Mouse (Mus musculus): ENCODE results near the gene Gm45713. TPM values are rescaled to one million over a fixed set of nuclear protein-coding genes. Genes with fewer than 3 reads are reported as not detected.

Gene Gm45713
- polyA plus RNA-seq, 1 experiment from 2014 or later, result 0.20 TPM

DNA sequence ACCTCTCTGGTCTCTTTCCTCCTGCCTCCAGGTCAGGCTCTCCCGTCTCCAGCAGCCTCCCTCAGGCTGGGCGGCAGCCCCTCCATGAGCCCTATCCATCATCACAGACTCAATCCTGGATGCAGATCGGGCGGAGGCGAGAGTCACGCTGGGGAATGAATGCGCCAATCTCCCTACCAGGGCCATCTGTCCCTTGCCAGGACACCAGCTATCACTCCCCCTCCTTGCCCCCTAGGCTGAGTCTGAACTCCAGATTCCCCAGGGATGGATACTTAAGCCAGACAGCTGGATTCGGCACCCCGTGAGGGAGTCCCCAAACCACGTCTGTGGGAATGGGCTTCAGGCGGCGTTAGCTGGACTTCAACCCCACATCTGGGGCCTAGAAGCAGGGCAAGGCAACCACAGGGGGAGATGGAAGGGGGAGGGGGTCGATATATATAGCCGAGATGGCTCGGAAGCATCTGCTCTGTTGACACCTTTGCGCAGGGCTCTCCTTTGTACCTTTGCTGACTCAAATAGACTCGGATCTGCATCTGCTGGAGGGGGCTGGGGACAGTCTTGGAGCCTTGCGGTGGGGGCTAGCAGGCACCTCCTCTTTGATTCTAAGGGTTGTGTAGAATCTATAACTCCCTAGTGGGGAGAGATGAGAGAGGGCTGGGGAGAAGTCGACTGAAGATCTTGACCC is 31.9 kb upstream of the Gm45713 start:
- Histone ChIP-seq H3K9ac (replicated peaks; ENCODE audit: low read length) (no peak overlapping the region), H3K27me3 (ENCODE audit: control insufficient read depth, insufficient read depth, low read length) (peaks cover 71% of the 10 kb centered on the region), H3K27ac (replicated peaks; ENCODE audit: low read depth, low read length) (no peak overlapping the region), H3K36me3 (replicated peaks; ENCODE audit: control insufficient read depth, insufficient read depth, low read depth, low read length) (no peaks in the 10 kb centered on the region), H3K4me1 (ENCODE audit: control insufficient read depth, insufficient read depth, low read length) (no peaks in the 10 kb centered on the region; the same call in 1 of the 2 replicates), H3K9me3 (replicated peaks; ENCODE audit: control insufficient read depth, low read length) (peaks cover 15% of the 10 kb centered on the region), H3K4me2 (ENCODE audit: low read depth, low read length) (no peak overlapping the region), H3K4me3 (ENCODE audit: low read depth, low read length) (no peak overlapping the region)
- no peak for ATAC-seq (replicated peaks; ENCODE audit: insufficient number of reproducible peaks, low FRiP score, low TSS enrichment, low read depth)
- 2% methylated on average over 19 of the region's 19 CpGs for WGBS
- no peak for DNase-seq (ENCODE audit: low spot score)

DNA sequence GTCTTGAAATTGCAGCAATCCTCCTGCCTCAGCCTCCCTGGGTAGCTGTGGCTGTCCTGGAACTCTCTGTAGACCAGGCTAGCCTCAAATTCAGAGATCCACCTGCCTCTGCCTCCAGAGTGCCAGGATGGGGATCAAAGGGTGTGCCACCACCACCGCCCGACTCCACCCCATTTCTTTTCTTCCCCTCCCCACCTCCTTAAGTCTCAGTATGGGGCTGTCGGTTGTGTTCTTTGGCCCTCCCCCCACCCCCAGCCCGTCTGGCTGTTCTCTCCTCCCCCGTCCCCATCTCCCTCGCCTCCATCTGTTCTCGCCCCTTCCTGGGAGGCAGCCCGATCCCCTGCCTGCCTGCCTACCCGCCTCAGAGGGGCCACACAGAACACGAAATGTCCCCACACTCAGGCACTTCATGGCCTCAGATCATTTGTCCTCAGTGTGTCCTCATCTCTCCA is 30.9 kb upstream of the Gm45713 start:
- H3K27me3 ChIP-seq (ENCODE audit: control insufficient read depth, insufficient read depth, low read length), result peaks cover 72% of the 10 kb centered on the region
- DNase-seq (ENCODE audit: low spot score), result no peak
- no peak overlapping the region for H3K27ac ChIP-seq (replicated peaks; ENCODE audit: low read depth, low read length)
- H3K9me3 ChIP-seq (replicated peaks; ENCODE audit: control insufficient read depth, low read length), result peaks cover 15% of the 10 kb centered on the region
- H3K36me3 ChIP-seq (replicated peaks; ENCODE audit: control insufficient read depth, insufficient read depth, low read depth, low read length), result no peaks in the 10 kb centered on the region
- H3K4me1 ChIP-seq (ENCODE audit: control insufficient read depth, insufficient read depth, low read length), result peaks cover 4% of the 10 kb centered on the region; the same call in 1 of the 2 replicates
- 39% methylated on average over 9 of the region's 10 CpGs for WGBS
- H3K9ac ChIP-seq (replicated peaks; ENCODE audit: low read length), result no peak overlapping the region
- no peak overlapping the region for H3K4me2 ChIP-seq (ENCODE audit: low read depth, low read length)
- no peak overlapping the region for H3K4me3 ChIP-seq (ENCODE audit: low read depth, low read length)
- ATAC-seq (replicated peaks; ENCODE audit: insufficient number of reproducible peaks, low FRiP score, low TSS enrichment, low read depth), result no peak

DNA sequence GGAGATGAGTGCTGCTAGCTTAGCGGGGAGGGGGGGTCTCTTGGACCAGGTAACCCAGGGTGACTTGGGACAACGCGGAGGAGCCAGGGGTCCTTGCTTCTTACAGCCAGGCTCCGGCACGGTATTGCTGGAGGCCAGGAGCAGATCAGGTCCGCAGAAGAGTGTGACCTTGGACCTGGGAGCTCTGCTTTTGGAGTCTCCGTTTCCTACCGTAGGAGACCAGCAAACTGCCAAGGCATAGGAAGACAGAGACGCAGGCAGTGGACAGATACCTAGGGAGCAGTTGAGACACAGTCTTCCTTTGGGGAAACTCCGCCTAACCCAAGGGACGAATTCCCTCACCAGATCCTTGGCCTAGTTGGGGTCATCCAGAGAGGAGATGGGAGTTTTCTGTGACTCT is 29.7 kb upstream of the Gm45713 start:
- Histone ChIP-seq H3K36me3 (replicated peaks; ENCODE audit: control insufficient read depth, insufficient read depth, low read depth, low read length) (no peaks in the 10 kb centered on the region), H3K9ac (replicated peaks; ENCODE audit: low read length) (no peak overlapping the region), H3K4me3 (ENCODE audit: low read depth, low read length) (no peak overlapping the region), H3K4me1 (ENCODE audit: control insufficient read depth, insufficient read depth, low read length) (peaks cover 4% of the 10 kb centered on the region; the same call in 1 of the 2 replicates), H3K9me3 (replicated peaks; ENCODE audit: control insufficient read depth, low read length) (peaks cover 15% of the 10 kb centered on the region), H3K27me3 (ENCODE audit: control insufficient read depth, insufficient read depth, low read length) (peaks cover 69% of the 10 kb centered on the region), H3K27ac (replicated peaks; ENCODE audit: low read depth, low read length) (no peak overlapping the region), H3K4me2 (ENCODE audit: low read depth, low read length) (no peak overlapping the region)
- DNase-seq (ENCODE audit: low spot score), result no peak
- no peak for ATAC-seq (replicated peaks; ENCODE audit: insufficient number of reproducible peaks, low FRiP score, low TSS enrichment, low read depth)
- WGBS, result 43% methylated on average over 11 of the region's 11 CpGs

GRCm38 (mm10) chr7:45164833-45165232 is 28.8 kb upstream of the Gm45713 start:
- H3K4me1 ChIP-seq (ENCODE audit: control insufficient read depth, insufficient read depth, low read length), result peaks cover 4% of the 10 kb centered on the region; the same call in 1 of the 2 replicates
- H3K27me3 ChIP-seq (ENCODE audit: control insufficient read depth, insufficient read depth, low read length), result peaks cover 67% of the 10 kb centered on the region
- no peak overlapping the region for H3K4me3 ChIP-seq (ENCODE audit: low read depth, low read length)
- DNase-seq (ENCODE audit: low spot score) (no peak), ATAC-seq (replicated peaks; ENCODE audit: insufficient number of reproducible peaks, low FRiP score, low TSS enrichment, low read depth) (no peak)
- no peaks in the 10 kb centered on the region for H3K36me3 ChIP-seq (replicated peaks; ENCODE audit: control insufficient read depth, insufficient read depth, low read depth, low read length)
- peaks cover 10% of the 10 kb centered on the region for H3K9me3 ChIP-seq (replicated peaks; ENCODE audit: control insufficient read depth, low read length)
- H3K9ac ChIP-seq (replicated peaks; ENCODE audit: low read length), result no peak overlapping the region
- no peak overlapping the region for H3K4me2 ChIP-seq (ENCODE audit: low read depth, low read length)
- WGBS, result 68% methylated on average over 5 of the region's 5 CpGs
- H3K27ac ChIP-seq (replicated peaks; ENCODE audit: low read depth, low read length), result no peak overlapping the region

- no peaks in the 10 kb centered on the region; the same call in 1 of the 2 replicates for H3K36me3 ChIP-seq (replicated peaks; ENCODE audit: control insufficient read depth, insufficient read depth, low read depth, low read length)
- H3K27me3 ChIP-seq (ENCODE audit: control insufficient read depth, insufficient read depth, low read length), result peaks cover 60% of the 10 kb centered on the region
- peaks cover 1% of the 10 kb centered on the region for H3K9me3 ChIP-seq (replicated peaks; ENCODE audit: control insufficient read depth, low read length)
- DNase-seq (ENCODE audit: low spot score), result peak; percentile 50
- H3K4me2 ChIP-seq (ENCODE audit: low read depth, low read length), result peak within 1 kb of the TSS; percentile 57
- H3K4me1 ChIP-seq (ENCODE audit: control insufficient read depth, insufficient read depth, low read length), result peaks cover 4% of the 10 kb centered on the region; the same call in 1 of the 2 replicates
- WGBS, result 1% methylated on average over 33 of the region's 41 CpGs
- peak within 1 kb of the TSS; percentile 41 for H3K4me3 ChIP-seq (ENCODE audit: low read depth, low read length)
- H3K9ac ChIP-seq (replicated peaks; ENCODE audit: low read length), result peak within 1 kb of the TSS; percentile 39; the same call in 1 of the 2 replicates
- ATAC-seq (replicated peaks; ENCODE audit: insufficient number of reproducible peaks, low FRiP score, low TSS enrichment, low read depth), result no peak
- no peak within 1 kb of the TSS for H3K27ac ChIP-seq (replicated peaks; ENCODE audit: low read depth, low read length)
These were observed 27.9 kb upstream of the Gm45713 start, which contains the start of gene Slc17a7 for GRCm38 (mm10) chr7:45163735-45164490. TSS of gene Slc17a7 (plus strand) at chr7:45163949.

DNA sequence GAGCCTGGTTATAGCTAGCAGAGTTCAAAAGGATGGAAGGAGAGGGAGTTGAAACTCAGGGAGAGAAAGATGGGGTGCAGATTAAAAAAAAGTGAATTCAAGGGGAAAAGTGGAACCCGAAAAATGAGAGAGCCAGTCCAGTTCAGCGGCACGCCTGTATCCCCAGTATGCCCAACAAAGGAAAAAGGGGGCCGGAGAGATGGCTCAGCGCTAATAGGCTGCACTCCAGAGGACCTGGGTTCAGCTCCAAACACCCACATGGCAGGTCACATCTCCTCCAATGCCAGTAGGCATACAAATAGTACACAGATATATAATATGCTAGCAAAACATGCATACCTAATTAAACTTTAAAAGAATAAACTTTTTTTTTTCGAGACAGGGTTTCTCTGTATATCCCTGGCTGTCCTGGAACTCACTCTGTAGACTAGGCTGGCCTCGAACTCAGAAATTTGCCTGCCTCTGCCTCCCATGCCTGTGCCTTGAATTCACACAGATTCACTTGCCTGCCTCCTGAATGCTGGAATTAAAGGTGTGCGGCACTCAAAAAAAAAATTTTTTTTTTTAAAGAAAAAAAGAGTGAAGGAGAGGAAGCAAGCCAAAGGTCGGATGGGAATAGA is 27.1 kb upstream of the Gm45713 start:
- Histone ChIP-seq H3K27me3 (ENCODE audit: control insufficient read depth, insufficient read depth, low read length) (peaks cover 51% of the 10 kb centered on the region), H3K27ac (replicated peaks; ENCODE audit: low read depth, low read length) (no peak overlapping the region), H3K4me2 (ENCODE audit: low read depth, low read length) (no peak overlapping the region), H3K4me3 (ENCODE audit: low read depth, low read length) (no peak overlapping the region), H3K4me1 (ENCODE audit: control insufficient read depth, insufficient read depth, low read length) (peaks cover 4% of the 10 kb centered on the region; the same call in 1 of the 2 replicates), H3K9ac (replicated peaks; ENCODE audit: low read length) (no peak overlapping the region), H3K36me3 (replicated peaks; ENCODE audit: control insufficient read depth, insufficient read depth, low read depth, low read length) (no peaks in the 10 kb centered on the region; the same call in 1 of the 2 replicates), H3K9me3 (replicated peaks; ENCODE audit: control insufficient read depth, low read length) (no peaks in the 10 kb centered on the region; the same call in 1 of the 2 replicates)
- no peak for DNase-seq (ENCODE audit: low spot score)
- 76% methylated on average over 9 of the region's 9 CpGs for WGBS
- no peak for ATAC-seq (replicated peaks; ENCODE audit: insufficient number of reproducible peaks, low FRiP score, low TSS enrichment, low read depth)

DNA sequence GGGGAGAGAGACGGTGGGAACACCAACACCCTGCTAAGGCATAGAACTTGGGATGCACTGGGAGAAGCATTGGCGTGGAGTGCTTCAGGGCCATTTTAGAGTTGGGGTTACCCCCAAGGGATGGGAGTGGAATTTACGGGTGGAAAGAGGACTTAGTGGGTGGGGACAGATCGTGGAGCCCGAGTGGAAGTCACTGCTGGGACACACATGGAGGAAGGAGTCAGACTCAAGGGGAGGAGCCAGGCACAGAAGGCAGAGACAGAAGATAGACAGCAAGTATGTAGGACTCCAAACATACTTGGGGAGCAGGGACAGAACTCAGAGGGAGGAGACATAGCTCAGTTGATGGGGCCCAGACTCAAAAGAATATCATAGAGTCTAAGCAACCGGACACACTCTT is 26.5 kb upstream of the Gm45713 start:
- H3K4me1 ChIP-seq (ENCODE audit: control insufficient read depth, insufficient read depth, low read length), result peaks cover 4% of the 10 kb centered on the region; the same call in 1 of the 2 replicates
- H3K36me3 ChIP-seq (replicated peaks; ENCODE audit: control insufficient read depth, insufficient read depth, low read depth, low read length), result no peaks in the 10 kb centered on the region; the same call in 1 of the 2 replicates
- peak overlapping the region; percentile 50 for H3K4me2 ChIP-seq (ENCODE audit: low read depth, low read length)
- H3K27me3 ChIP-seq (ENCODE audit: control insufficient read depth, insufficient read depth, low read length), result peaks cover 46% of the 10 kb centered on the region
- no peak overlapping the region for H3K9ac ChIP-seq (replicated peaks; ENCODE audit: low read length)
- H3K4me3 ChIP-seq (ENCODE audit: low read depth, low read length), result peak overlapping the region; percentile 24; the same call in 1 of the 2 replicates
- WGBS, result 26% methylated on average over 6 of the region's 6 CpGs
- no peak overlapping the region for H3K27ac ChIP-seq (replicated peaks; ENCODE audit: low read depth, low read length)
- no peaks in the 10 kb centered on the region; the same call in 1 of the 2 replicates for H3K9me3 ChIP-seq (replicated peaks; ENCODE audit: control insufficient read depth, low read length)
- DNase-seq (ENCODE audit: low spot score) (no peak), ATAC-seq (replicated peaks; ENCODE audit: insufficient number of reproducible peaks, low FRiP score, low TSS enrichment, low read depth) (no peak; the same call in none of the 2 replicates)

Data from embryonic facial prominence, embryonic 11.5 days (tissue).